Mouse (Mus musculus) erythroblast, embryonic 14.5 days (primary cell): ENCODE measurements at regions not wholly inside any gene's neighbourhood (a gene's known extent, or its start where the extent isn't known, plus 50 kb on each side); places are given as distances from the start of the nearest gene placed in this dataset.

Experiments used
- GATA1 ChIP-seq: IDR thresholded peaks from 2 replicates; pipeline ENCODE4 v1.6.1; 2012; ENCODE audit warnings: low read length, inconsistent platforms, mixed read lengths
- TAL1 ChIP-seq: IDR thresholded peaks from 3 replicates; pipeline ENCODE4 v1.6.1; 2012; ENCODE audit warnings: low read length, inconsistent platforms, mixed read lengths

DNA sequence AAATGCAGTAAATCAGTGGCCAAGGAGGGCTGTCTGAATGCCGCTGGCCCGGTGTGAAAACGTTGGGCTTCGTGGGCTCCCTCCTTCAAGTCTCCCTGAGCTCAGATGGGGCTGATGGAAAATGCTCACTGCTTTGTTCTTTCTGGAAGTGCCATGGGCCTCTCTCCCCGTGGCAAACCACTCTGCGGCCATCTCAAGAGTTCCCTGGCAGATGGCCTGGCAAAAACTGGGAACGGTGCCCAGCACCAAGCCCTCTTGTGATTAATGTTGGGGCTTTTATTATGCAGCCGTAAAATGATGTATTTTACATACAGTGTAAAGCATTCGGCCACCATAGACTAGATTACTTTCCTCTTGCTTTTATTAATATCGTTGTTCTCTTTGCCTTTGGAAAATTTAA, 278.9 kb upstream of the Kcnab2 start:
- TF ChIP-seq GATA1 (no peak), TAL1 (no peak)
